Mouse (Mus musculus): ENCODE data around the gene S100pbp.

- TF ChIP-seq CTCF (conservative IDR thresholded peaks at IDR 0.05; ENCODE audit: low read length) (no peak), NANOG (IDR thresholded peaks at IDR 0.05; ENCODE audit: borderline replicate concordance, low read length) (no peak), POU5F1 (IDR thresholded peaks at IDR 0.05; ENCODE audit: borderline replicate concordance, low read length) (no peak)
Observed at GRCm38 (mm10) chr4:129232561-129233360, 43.2 kb upstream of the S100pbp start.
